Mouse (Mus musculus) 3T3-L1 (cell line): ENCODE data around the gene Phox2b.

Source experiments
- DNase-seq: peaks from one replicate; pipeline ENCODE4 v3.0.0-alpha.2; 2015; ENCODE audit warnings: low read depth, low spot score

Gene Phox2b

GRCm38 (mm10) chr5:67091766-67092165 is 7.3 kb downstream of the Phox2b start:
- DNase-seq = peak; percentile 39

- DNase-seq = peak; percentile 52
Measured at GRCm38 (mm10) chr5:67090856-67091255, 8.2 kb downstream of the Phox2b start.

DNA sequence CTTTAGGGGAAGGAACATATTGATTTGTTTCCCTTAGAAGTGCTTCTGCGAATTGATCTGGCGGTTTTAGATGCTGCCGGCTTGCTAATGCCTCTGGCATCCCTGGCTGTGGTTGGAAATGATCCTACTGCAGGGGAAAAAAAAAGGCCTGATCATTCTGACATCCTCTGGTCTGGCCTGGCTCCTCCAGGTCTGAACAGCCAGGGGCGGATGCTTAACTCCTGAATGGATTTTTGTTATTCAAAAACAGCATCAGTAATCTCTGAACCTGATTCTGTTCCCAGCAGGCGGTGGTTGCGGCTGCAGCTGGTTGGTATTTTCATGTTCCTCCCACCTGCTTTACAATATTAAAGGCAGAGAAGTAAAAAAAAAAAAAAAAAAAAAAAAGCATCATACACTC is 16.0 kb downstream of the Phox2b start:
- no peak for DNase-seq

GRCm38 (mm10) chr5:67063596-67063995 is 35.5 kb downstream of the Phox2b start:
- no peak for DNase-seq

DNA sequence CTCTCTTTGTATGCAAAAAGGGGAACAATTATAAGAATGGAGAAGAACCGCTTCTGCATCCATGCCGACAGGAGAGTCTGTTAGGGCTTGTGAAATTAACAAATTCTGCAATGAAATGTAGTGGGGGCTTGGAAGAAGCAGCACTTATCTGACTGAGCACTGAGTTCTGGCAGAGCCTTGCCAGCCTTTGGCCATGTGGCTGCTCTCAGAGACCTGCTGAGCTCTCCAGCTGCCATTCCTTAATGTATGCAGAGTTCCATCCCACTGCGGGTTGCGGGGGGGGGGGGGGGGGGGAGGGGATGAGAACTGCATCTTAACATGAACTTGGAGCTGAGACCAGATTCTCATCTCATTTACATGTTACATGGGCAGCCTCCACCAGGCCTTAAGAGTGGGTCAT is 38.6 kb downstream of the Phox2b start:
- no peak for DNase-seq

GRCm38 (mm10) chr5:67057803-67058202 is 41.3 kb downstream of the Phox2b start:
- no peak for DNase-seq

DNA sequence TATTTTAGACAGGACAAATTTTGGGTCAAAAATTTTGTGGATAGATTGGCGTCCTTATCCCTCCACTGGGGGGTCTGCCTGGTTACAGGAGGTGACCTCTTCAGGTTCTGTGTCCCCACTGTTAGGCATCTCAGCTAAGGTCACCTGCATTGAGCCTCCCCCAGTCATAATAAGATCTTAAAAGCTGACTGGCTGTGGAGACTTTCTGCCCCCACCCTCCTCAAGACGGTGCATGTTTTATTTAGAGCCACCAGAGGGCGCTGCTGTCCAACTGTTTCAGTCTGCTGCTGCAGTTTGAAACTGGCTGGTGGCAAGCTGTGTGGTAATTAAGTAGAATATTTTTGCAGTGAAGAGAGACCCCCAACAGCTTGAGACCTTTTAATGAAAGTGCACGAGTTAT is 51.1 kb downstream of the Phox2b start:
- DNase-seq = peak; percentile 82
